Mouse (Mus musculus): Measurements from ENCODE around the gene Scgb2b21. TPM values are rescaled to one million over a fixed set of nuclear protein-coding genes. Genes with fewer than 3 reads are reported as not detected.

The Scgb2b21 gene
- polyA plus RNA-seq (2012; rRNA removed), result not detected in 2 replicates

DNA sequence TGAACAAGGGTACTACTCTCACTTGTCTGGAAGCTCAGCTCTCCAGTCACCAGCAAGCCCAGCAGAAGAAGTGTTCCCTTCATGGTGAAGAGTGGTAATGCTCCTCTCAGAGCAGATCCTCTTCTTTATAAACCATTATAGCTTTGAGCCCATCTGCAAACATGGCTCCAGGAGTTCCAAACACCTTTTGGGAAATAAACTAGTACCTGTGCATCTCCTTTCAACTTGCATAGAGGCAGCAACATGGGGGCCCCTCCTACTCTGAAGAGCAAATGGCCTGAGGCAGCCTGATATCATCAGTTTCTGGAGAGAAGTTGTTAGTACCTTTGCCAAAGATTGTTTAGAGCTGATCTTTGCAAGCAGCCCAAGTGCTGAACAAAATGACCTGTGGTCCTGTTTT is at the start of gene Scgb2b21:
Scgb2b21 (minus strand) TSS at position 101 of the 400 bp plus-strand sequence.

Other genes starting within 250 kb of the Scgb2b21 start
- not detected in 2 replicates for gene Scgb2b19, start 240.1 kb downstream of the Scgb2b21 start, polyA plus RNA-seq (2012; rRNA removed)
- gene Scgb1b19, start 233.2 kb downstream of the Scgb2b21 start, polyA plus RNA-seq (2012; rRNA removed), result not detected in 2 replicates
- gene Scgb2b20, start 154.1 kb downstream of the Scgb2b21 start, polyA plus RNA-seq (2012; rRNA removed), result not detected in 2 replicates
- gene Scgb1b20, start 147.2 kb downstream of the Scgb2b21 start, polyA plus RNA-seq (2012; rRNA removed), result not detected in 2 replicates
- gene Scgb2b24, start 218.9 kb upstream of the Scgb2b21 start, polyA plus RNA-seq (2012; rRNA removed), result not detected in 2 replicates
- not detected in 2 replicates for gene Scgb1b24, start 223.3 kb upstream of the Scgb2b21 start, polyA plus RNA-seq (2012; rRNA removed)